Mouse (Mus musculus) cortical plate, adult 2 months (tissue): ENCODE measurements around the gene Bcl6b.

ENCODE experiments used
- CTCF ChIP-seq: fragments of 200-500 bp; IDR thresholded peaks from 2 replicates; pipeline ENCODE4 v1.5.1; 2011; ENCODE audit warnings: mild to moderate bottlenecking, control low read depth, low read length; ENCODE audit not compliant: insufficient read depth; ENCODE audit errors: extremely low read depth
- POLR2A ChIP-seq: fragments of 200-500 bp; IDR thresholded peaks from 2 replicates; pipeline ENCODE4 v1.6.1; 2011; ENCODE audit warnings: mild to moderate bottlenecking, low read length, control low read depth; ENCODE audit not compliant: insufficient read depth; ENCODE audit errors: extremely low read depth

GRCm38 (mm10) chr11:70211972-70212371, 17.6 kb downstream of the Bcl6b start:
- TF ChIP-seq CTCF: no peak
- no peak for TF ChIP-seq POLR2A
